Mouse (Mus musculus): ENCODE data around the gene Olfr66.

DNA sequence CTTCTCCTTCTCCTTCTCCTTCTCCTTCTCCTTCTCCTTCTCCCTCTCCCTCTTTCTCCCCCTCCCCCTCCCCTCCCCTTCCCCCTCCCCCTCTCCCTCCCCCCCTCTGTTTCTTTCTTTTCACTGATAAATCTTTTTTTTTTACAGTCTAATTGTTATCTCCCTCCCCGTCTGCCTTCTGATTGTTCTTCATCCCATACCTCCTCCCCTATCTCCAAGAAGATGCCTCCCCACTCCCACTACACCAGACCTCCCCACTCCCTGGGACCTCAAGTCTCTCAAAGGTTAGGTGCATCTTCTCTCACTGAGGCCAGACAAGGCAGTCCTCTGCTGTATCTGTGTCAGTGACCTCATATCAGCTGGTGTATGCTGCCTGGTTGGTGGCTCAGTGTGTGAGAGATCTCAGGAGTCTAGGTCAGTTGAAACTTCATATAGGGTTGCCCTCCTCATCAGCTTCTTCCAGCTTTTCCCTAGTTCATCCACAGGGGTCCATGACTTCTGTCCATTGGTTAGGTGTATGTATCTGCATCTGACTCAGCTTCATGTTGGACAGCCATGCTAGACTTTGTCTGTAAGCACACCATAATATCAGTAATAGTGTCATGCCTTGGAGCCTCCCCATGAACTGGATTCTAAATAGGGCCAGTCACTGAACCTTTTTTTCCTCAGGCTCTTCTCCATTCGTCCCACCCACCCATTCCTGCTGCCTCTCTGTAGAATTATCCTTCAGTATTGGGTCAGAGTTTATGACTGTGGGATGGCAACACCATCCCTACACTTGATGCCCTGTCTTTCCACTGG, 41.3 kb downstream of the Olfr66 start:
- TF ChIP-seq CTCF (conservative IDR thresholded peaks at IDR 0.05 in 1 of 2, IDR thresholded peaks at IDR 0.05 in 1 of 2; ENCODE audit: low read depth in 2 of 2, low read length in 2 of 2) (no peak), POLR2A (IDR thresholded peaks at IDR 0.05; ENCODE audit: low read depth, low read length) (no peak), EP300 (IDR thresholded peaks at IDR 0.05; ENCODE audit: low read length) (no peak), JUN (IDR thresholded peaks at IDR 0.05; ENCODE audit: insufficient read depth, low read depth, low read length) (no peak), SMC3 (IDR thresholded peaks at IDR 0.05; ENCODE audit: low read depth, low read length) (no peak), HCFC1 (IDR thresholded peaks at IDR 0.05; ENCODE audit: low read depth, low read length) (no peak)
